Mouse (Mus musculus) forebrain, embryonic 12.5 days (tissue): ENCODE results near the gene Slit3. TPM values are rescaled to one million over a fixed set of nuclear protein-coding genes. Genes with fewer than 3 reads are reported as not detected.

ENCODE experiments used
- ATAC-seq: fragments of 200-750 bp; cut with Nextera tagmentation; 2 replicates; pipeline ENCODE4 v1.8.0; 2017; ENCODE audit warnings: moderate TSS enrichment; ENCODE audit not compliant: low FRiP score
- H3K27ac ChIP-seq: fragments of 300-500 bp; sonication (generic); 2 replicates; pipeline ENCODE4 v1.5.1; 2016; ENCODE audit warnings: mild to moderate bottlenecking
- H3K27me3 ChIP-seq: fragments of 300-500 bp; sonication (generic); 2 replicates; pipeline ENCODE4 v1.6.1; 2016; ENCODE audit warnings: mild to moderate bottlenecking
- H3K36me3 ChIP-seq: fragments of 300-500 bp; sonication (generic); replicated peaks from 2 replicates; pipeline ENCODE4 v1.6.1; 2016; ENCODE audit warnings: mild to moderate bottlenecking
- H3K4me1 ChIP-seq: fragments of 300-500 bp; sonication (generic); 2 replicates; pipeline ENCODE4 v1.6.1; 2016
- H3K4me2 ChIP-seq: fragments of 300-500 bp; sonication (generic); 2 replicates; pipeline ENCODE4 v1.6.1; 2016; ENCODE audit warnings: mild to moderate bottlenecking, moderate library complexity
- H3K4me3 ChIP-seq: fragments of 300-500 bp; sonication (generic); replicated peaks from 2 replicates; pipeline ENCODE4 v1.5.1; 2016; ENCODE audit warnings: mild to moderate bottlenecking
- H3K9ac ChIP-seq: fragments of 300-500 bp; sonication (generic); 2 replicates; pipeline ENCODE4 v1.6.1; 2016; ENCODE audit warnings: mild to moderate bottlenecking
- H3K9me3 ChIP-seq: fragments of 300-500 bp; sonication (generic); 2 replicates; pipeline ENCODE4 v1.6.1; 2016
- WGBS: fragments of 180-500 bp; shearing (Covaris S2); methylation state at CpG from one replicate; pipeline ENCODE4 v1.1.7; 2016; 5-methylcytosine and 5-hydroxymethylcytosine counted together
- polyA plus RNA-seq: library from polyadenylated mRNA; unstranded; fragments of >200 nt; fragmentation: Nextera tagmentation; extraction: Ambion mirVana; gene quantifications from 2 replicates; pipeline ENCODE4 v1.2.1, GENCODE M21; 2016

The Slit3 gene
- polyA plus RNA-seq, 1 experiment from 2014 or later, result 6.3 TPM

- no peaks in the 10 kb centered on the region for H3K9me3 ChIP-seq
- no peak overlapping the region for H3K4me3 ChIP-seq
- H3K4me1 ChIP-seq, result no peaks in the 10 kb centered on the region
- H3K36me3 ChIP-seq, result no peaks in the 10 kb centered on the region
- ATAC-seq, result no peak
- H3K27me3 ChIP-seq, result peaks cover 21% of the 10 kb centered on the region
- 85% methylated on average over 7 of the region's 7 CpGs for WGBS
- H3K27ac ChIP-seq, result no peak overlapping the region
- no peak overlapping the region for H3K9ac ChIP-seq
- H3K4me2 ChIP-seq, result no peak overlapping the region
These were observed 258.4 kb downstream of the Slit3 start for GRCm38 (mm10) chr11:35379407-35379806.

DNA sequence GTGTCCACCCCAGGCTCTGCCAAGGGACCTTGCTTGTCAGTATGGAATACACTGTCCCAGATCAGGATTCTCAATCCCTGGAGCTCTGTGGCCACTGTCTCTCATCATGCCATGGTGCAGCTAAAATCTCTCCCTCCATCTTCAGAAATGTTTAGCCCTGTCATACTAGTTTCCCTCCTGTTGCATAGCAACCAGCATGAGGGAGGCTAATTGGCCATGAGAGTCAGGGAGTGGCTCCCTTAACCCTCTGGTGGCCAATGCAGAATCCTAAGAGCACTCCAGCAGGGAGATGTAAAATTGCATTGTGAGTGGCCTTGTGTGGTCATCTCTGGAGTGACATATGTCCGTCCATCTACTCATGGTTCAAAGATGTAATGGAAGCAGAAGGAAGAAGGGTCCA is 259.7 kb downstream of the Slit3 start:
- 84% methylated on average over 1 of the region's 1 CpGs for WGBS

DNA sequence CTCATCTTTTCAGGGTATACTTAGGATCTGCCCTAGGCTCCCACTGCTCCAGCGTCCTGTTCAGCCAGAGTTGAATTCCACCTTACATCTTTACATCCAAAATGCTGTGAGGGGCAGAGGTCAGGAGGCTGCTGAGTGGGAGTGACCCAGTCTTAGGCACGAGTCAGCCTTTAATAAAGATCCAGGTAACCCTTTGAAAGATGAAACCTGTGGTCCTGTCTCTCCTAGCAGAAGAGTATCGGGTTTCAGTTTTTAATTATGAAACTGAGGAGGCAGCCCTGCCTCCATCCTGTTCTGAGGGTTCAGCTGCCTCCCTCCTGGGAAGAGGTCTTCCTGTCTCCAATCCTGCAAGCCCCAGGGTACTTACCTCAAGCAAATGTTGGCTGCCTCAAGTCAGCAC is 264.4 kb downstream of the Slit3 start:
- H3K27ac ChIP-seq, result no peak overlapping the region
- 25% methylated on average over 3 of the region's 3 CpGs for WGBS

More for the DNA sequence above, 259.7 kb downstream of the Slit3 start:
- H3K27ac ChIP-seq, result no peak overlapping the region
- H3K27me3 ChIP-seq, result peaks cover 18% of the 10 kb centered on the region
- H3K9me3 ChIP-seq, result no peaks in the 10 kb centered on the region
- H3K4me3 ChIP-seq, result no peak overlapping the region
- no peak for ATAC-seq
- no peaks in the 10 kb centered on the region for H3K36me3 ChIP-seq
- H3K9ac ChIP-seq, result no peak overlapping the region
- no peaks in the 10 kb centered on the region for H3K4me1 ChIP-seq
- H3K4me2 ChIP-seq, result no peak overlapping the region

DNA sequence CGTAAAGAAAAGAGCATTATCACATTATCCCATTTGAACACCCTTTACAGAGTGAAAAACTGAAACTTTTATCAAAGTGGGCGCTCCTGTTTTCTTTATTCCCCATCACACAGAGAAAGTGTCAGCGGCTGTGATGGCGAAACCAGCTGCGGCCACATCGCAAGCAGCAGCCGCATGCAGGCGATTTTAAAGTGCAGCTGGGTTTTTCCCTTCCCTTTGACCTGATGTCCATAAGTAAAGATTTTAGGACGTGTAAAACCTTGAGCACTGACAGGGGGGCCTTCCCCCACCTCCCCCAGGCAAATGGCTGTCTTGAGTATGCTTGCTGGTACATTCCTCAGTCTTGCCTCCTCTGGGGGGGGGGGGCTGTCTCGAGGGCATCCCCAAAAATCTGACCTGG is 266.8 kb downstream of the Slit3 start:
- WGBS, result 79% methylated on average over 10 of the region's 10 CpGs
- H3K9me3 ChIP-seq, result no peaks in the 10 kb centered on the region
- no peaks in the 10 kb centered on the region for H3K36me3 ChIP-seq
- H3K4me3 ChIP-seq, result no peak overlapping the region
- no peak overlapping the region for H3K27ac ChIP-seq
- H3K9ac ChIP-seq, result no peak overlapping the region
- H3K4me2 ChIP-seq, result no peak overlapping the region
- H3K27me3 ChIP-seq, result peaks cover 6% of the 10 kb centered on the region
- no peaks in the 10 kb centered on the region for H3K4me1 ChIP-seq
- no peak for ATAC-seq

More for the DNA sequence above, 264.4 kb downstream of the Slit3 start:
- Histone ChIP-seq H3K4me2 (no peak overlapping the region), H3K4me1 (no peaks in the 10 kb centered on the region), H3K9me3 (no peaks in the 10 kb centered on the region), H3K36me3 (no peaks in the 10 kb centered on the region), H3K27me3 (peaks cover 4% of the 10 kb centered on the region; the same call in 1 of the 2 replicates), H3K4me3 (no peak overlapping the region), H3K9ac (no peak overlapping the region)
- no peak for ATAC-seq

DNA sequence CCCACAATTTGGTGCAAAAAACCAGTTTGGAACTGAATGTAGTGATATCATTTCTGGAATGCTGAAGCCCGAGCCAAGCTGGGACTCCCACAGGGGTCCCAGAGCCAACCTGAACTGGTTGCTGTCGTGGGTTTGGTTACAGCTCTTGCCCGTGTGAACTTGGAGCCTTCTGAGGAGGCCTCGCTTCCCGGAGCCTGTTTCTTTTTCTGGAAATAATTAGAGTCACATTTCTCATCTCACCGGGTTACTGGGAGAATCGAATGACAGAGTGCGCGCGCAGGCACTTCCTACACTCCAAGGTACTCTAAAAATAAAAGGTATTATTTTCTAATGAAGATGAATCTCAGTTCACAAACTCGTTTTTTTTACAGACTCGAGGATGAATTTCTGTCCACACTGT is 267.4 kb downstream of the Slit3 start:
- Histone ChIP-seq H3K4me1 (0 out of 2 replicates have a peak, but pooled peaks cover 3% of the 10 kb centered on the region), H3K9ac (no peak overlapping the region), H3K36me3 (no peaks in the 10 kb centered on the region), H3K27me3 (peaks cover 6% of the 10 kb centered on the region), H3K4me2 (no peak overlapping the region), H3K9me3 (no peaks in the 10 kb centered on the region), H3K4me3 (no peak overlapping the region), H3K27ac (no peak overlapping the region)
- no peak for ATAC-seq
- 79% methylated on average over 12 of the region's 12 CpGs for WGBS

DNA sequence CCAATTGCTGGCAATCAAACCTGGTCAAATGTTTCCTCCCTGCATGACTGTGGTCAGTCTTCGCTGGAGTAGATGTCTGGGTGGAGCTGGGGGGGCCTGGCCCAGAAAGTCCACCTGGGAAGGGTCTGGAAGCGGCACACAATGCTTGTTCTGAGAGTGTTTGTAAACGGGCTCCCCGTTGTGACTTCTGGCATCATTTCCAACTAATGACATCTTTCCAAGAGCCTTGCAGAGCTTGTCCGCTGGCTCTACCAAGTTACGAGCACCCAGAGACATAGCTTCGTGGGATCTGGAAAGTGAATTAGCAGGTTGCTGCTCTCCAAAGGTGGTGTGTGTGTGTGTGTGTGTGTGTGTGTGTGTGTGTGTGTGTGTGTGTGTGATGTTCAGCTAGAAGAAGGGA is 268.3 kb downstream of the Slit3 start:
- ATAC-seq, result no peak

DNA sequence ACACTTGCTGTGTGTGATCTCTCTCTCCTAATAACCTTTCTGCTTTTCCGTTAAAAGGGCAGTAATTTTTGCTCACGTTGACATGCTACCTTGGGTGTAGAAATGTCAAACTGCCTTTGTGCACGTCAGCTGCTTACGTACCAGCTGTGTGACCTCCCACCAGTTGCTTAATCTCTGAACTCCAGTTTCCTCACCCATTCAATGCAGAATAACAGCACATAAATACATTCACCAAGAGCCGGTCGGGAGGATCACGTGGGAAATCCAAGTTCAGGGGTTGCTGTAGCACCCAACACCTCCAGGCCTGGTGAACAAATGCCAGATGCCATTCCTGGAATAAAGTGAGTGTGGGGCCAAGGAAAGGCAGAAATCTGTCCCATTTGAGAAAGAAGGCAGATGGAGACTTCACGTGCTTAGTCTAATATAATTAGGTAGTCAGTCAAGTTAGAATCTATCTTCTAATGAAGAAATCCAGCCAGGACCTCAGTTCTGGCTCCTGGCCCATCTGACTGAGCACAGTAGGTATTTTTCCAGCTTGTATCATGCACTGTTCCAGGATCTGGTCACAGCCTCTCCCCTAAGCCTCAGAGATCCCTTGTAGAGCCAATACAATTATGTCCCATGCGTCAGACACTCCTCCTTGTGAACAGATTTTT is 268.9 kb downstream of the Slit3 start:
- Histone ChIP-seq H3K4me3 (no peak overlapping the region), H3K27ac (no peak overlapping the region), H3K4me2 (no peak overlapping the region), H3K9me3 (no peaks in the 10 kb centered on the region), H3K27me3 (peaks cover 6% of the 10 kb centered on the region), H3K36me3 (no peaks in the 10 kb centered on the region), H3K9ac (no peak overlapping the region), H3K4me1 (0 out of 2 replicates have a peak, but pooled peaks cover 4% of the 10 kb centered on the region)
- ATAC-seq, result no peak
- 77% methylated on average over 9 of the region's 9 CpGs for WGBS

More for the DNA sequence above, 268.3 kb downstream of the Slit3 start:
- H3K36me3 ChIP-seq, result no peaks in the 10 kb centered on the region
- H3K4me2 ChIP-seq, result no peak overlapping the region
- H3K4me1 ChIP-seq, result 0 out of 2 replicates have a peak, but pooled peaks cover 4% of the 10 kb centered on the region
- no peak overlapping the region for H3K9ac ChIP-seq
- no peak overlapping the region for H3K4me3 ChIP-seq
- H3K9me3 ChIP-seq, result no peaks in the 10 kb centered on the region
- H3K27me3 ChIP-seq, result peaks cover 6% of the 10 kb centered on the region
- H3K27ac ChIP-seq, result no peak overlapping the region
- 82% methylated on average over 7 of the region's 7 CpGs for WGBS

DNA sequence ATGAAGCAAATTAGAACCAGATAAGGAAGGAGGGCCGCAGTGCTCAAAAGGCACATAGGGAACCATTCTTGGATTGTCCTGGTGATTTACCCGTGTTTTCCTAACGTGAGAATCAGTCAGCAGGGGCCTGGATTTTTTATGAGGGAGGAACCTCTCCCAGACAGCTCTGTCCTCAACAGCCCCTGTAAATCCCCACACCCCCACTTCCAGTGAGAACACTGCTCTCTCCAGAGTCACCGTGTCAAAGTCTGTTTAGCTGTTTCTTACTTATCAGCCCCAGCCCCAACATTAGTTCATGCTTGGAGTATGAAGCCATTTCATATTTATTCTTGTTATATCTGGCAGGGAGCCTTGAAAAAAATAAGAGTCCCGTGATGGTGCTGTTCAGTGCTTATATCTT is 272.8 kb downstream of the Slit3 start:
- WGBS, result 54% methylated on average over 5 of the region's 5 CpGs
- no peak overlapping the region for H3K4me2 ChIP-seq
- H3K27ac ChIP-seq, result no peak overlapping the region
- no peak overlapping the region for H3K4me3 ChIP-seq
- H3K27me3 ChIP-seq, result peaks cover 12% of the 10 kb centered on the region
- H3K4me1 ChIP-seq, result 0 out of 2 replicates have a peak, but pooled peaks cover 4% of the 10 kb centered on the region
- ATAC-seq, result no peak
- no peaks in the 10 kb centered on the region for H3K36me3 ChIP-seq
- H3K9me3 ChIP-seq, result no peaks in the 10 kb centered on the region
- no peak overlapping the region for H3K9ac ChIP-seq

DNA sequence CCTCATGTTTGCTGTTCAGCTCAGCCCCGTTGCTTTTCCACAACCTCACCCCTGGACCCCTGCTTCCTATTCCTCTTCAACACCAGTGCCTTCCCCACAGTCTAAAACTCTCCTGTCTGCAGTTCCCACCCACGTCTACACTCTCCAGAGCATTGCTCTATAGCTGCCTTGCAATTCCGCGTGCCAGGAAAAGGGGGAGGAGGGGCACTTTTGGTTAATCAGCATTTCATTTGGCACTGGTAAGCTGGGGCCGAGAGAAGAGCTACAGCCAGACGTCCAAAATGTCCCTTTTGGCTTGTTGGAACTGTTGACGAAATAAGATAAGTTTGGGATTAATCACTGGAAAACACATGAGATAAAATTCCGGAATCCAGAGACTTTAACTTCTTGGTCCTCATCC is 274.4 kb downstream of the Slit3 start:
- H3K9ac ChIP-seq, result no peak overlapping the region
- H3K36me3 ChIP-seq, result no peaks in the 10 kb centered on the region
- no peak overlapping the region for H3K4me2 ChIP-seq
- H3K4me1 ChIP-seq, result 0 out of 2 replicates have a peak, but pooled peaks cover 4% of the 10 kb centered on the region
- WGBS, result 77% methylated on average over 8 of the region's 8 CpGs
- H3K4me3 ChIP-seq, result no peak overlapping the region
- no peak for ATAC-seq
- no peaks in the 10 kb centered on the region for H3K9me3 ChIP-seq
- H3K27ac ChIP-seq, result no peak overlapping the region
- peaks cover 12% of the 10 kb centered on the region for H3K27me3 ChIP-seq

DNA sequence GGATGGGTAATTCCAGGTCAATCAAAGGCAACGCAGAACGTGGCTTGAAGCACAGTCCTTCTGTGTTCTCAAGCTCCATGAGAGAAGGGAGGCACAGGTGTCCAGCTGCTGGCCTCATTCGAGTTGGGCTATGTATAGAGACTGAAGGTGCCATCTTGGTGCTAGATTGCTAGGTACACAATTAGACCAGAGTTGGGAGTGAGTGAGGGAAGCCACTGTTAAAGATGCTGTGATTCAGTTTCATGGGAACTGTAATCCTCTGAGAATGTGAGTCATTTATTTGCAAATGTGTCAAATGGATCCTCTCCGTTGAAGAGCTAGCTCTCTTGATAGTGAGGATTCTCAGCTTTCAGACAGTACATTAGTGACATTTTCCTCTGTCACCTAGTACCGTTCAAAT is 277.3 kb downstream of the Slit3 start:
- Histone ChIP-seq H3K27me3 (peaks cover 11% of the 10 kb centered on the region; the same call in 1 of the 2 replicates), H3K9ac (no peak overlapping the region), H3K4me1 (0 out of 2 replicates have a peak, but pooled peaks cover 2% of the 10 kb centered on the region), H3K9me3 (no peaks in the 10 kb centered on the region), H3K4me2 (no peak overlapping the region), H3K36me3 (no peaks in the 10 kb centered on the region), H3K27ac (no peak overlapping the region), H3K4me3 (no peak overlapping the region)
- no peak for ATAC-seq
- WGBS, result 77% methylated on average over 5 of the region's 5 CpGs

DNA sequence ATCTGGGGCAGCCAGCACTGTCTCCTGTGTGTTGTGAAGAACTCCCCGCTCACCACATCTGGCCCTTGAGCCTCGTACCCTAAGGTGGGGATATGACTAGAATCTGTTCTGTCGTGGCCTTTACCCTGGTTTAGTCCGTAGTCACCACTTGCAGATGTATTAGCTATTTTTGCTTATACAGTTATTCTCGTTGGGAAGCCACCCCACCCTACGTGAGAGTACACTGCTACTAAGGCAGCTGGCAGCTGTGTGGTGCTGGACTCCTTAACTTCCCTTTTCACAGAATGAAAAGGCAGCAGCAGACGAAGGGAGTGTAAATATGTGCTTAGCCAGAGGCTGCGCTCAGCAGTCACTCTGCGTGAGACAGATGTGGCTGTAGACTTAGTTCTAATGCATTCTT is 282.5 kb downstream of the Slit3 start:
- no peak overlapping the region for H3K4me3 ChIP-seq
- ATAC-seq, result no peak
- H3K36me3 ChIP-seq, result no peaks in the 10 kb centered on the region
- WGBS, result 87% methylated on average over 9 of the region's 9 CpGs
- H3K9ac ChIP-seq, result no peak overlapping the region
- no peak overlapping the region for H3K4me2 ChIP-seq
- H3K9me3 ChIP-seq, result no peaks in the 10 kb centered on the region
- no peak overlapping the region for H3K27ac ChIP-seq
- peaks cover 38% of the 10 kb centered on the region for H3K27me3 ChIP-seq
- H3K4me1 ChIP-seq, result peaks cover 21% of the 10 kb centered on the region

GRCm38 (mm10) chr11:35406045-35406444 is 285.0 kb downstream of the Slit3 start:
- H3K27ac ChIP-seq, result no peak overlapping the region
- H3K4me1 ChIP-seq, result peaks cover 21% of the 10 kb centered on the region
- H3K4me3 ChIP-seq, result no peak overlapping the region
- H3K27me3 ChIP-seq, result peaks cover 62% of the 10 kb centered on the region
- no peak overlapping the region for H3K4me2 ChIP-seq
- no peaks in the 10 kb centered on the region for H3K36me3 ChIP-seq
- 12% methylated on average over 3 of the region's 3 CpGs for WGBS
- H3K9me3 ChIP-seq, result no peaks in the 10 kb centered on the region
- ATAC-seq, result no peak
- no peak overlapping the region for H3K9ac ChIP-seq

DNA sequence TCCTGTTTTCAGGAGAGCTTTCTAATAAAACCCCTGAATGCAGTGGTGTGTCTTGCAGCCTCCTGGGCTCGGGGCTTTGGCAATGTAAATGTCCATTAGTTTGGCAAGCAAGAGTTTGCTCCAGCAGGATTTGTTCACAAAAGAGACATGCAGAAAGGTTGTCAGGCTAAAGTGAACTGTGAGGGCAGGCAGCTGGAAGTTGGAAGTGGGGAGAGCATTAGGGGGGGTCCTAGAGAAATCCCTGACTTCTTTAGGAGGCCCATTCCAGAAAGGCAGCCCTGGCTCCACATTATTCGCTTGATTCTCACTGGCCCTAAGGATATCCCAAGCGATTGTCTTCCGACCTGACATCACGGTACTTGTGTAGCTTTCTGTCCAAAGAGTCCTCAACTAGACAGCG is 285.5 kb downstream of the Slit3 start:
- Histone ChIP-seq H3K9ac (no peak overlapping the region), H3K36me3 (no peaks in the 10 kb centered on the region), H3K27me3 (peaks cover 62% of the 10 kb centered on the region), H3K4me1 (peaks cover 21% of the 10 kb centered on the region), H3K4me2 (no peak overlapping the region), H3K4me3 (no peak overlapping the region), H3K9me3 (no peaks in the 10 kb centered on the region), H3K27ac (no peak overlapping the region)
- ATAC-seq, result no peak
- WGBS, result 33% methylated on average over 6 of the region's 6 CpGs
